Mouse (Mus musculus) spleen, postnatal 4 days (tissue): ENCODE results near the gene Stk24.

ENCODE experiments used
- DNase-seq, 2 experiments: peaks; one replicate each; pipeline ENCODE4 v3.0.0; 2022; ENCODE audit warnings: low spot score in 2 of 2

Stk24 gene

GRCm38 (mm10) chr14:121314934-121315333 lies 64.9 kb downstream of the Stk24 start:
- no peak for DNase-seq

- DNase-seq: no peak
Measured at GRCm38 (mm10) chr14:121313283-121313682, 66.5 kb downstream of the Stk24 start.

GRCm38 (mm10) chr14:121311083-121311482 lies 68.7 kb downstream of the Stk24 start:
- DNase-seq: no peak

GRCm38 (mm10) chr14:121310325-121311080 lies 69.3 kb downstream of the Stk24 start:
- DNase-seq: no peak

- DNase-seq: no peak
Measured at GRCm38 (mm10) chr14:121309909-121310308, 69.9 kb downstream of the Stk24 start.

GRCm38 (mm10) chr14:121305316-121306064 lies 74.3 kb downstream of the Stk24 start:
- DNase-seq: no peak

GRCm38 (mm10) chr14:121304523-121304922 lies 75.3 kb downstream of the Stk24 start:
- DNase-seq: no peak

GRCm38 (mm10) chr14:121299093-121299492 lies 80.7 kb downstream of the Stk24 start:
- no peak for DNase-seq

- no peak for DNase-seq
Measured at GRCm38 (mm10) chr14:121298537-121298936, 81.3 kb downstream of the Stk24 start.

GRCm38 (mm10) chr14:121297103-121297502 lies 82.7 kb downstream of the Stk24 start:
- DNase-seq: no peak

GRCm38 (mm10) chr14:121294484-121294883 lies 85.3 kb downstream of the Stk24 start:
- DNase-seq: no peak

GRCm38 (mm10) chr14:121292391-121292790 lies 87.4 kb downstream of the Stk24 start:
- DNase-seq: no peak

- DNase-seq: no peak
Measured at GRCm38 (mm10) chr14:121291881-121292280, 87.9 kb downstream of the Stk24 start.

- no peak for DNase-seq
Measured at GRCm38 (mm10) chr14:121285379-121286120, 94.3 kb downstream of the Stk24 start.

- no peak for DNase-seq
Measured at GRCm38 (mm10) chr14:121281336-121281710, 98.5 kb downstream of the Stk24 start.

- no peak for DNase-seq
Measured at GRCm38 (mm10) chr14:121280601-121281335, 99.0 kb downstream of the Stk24 start.

- DNase-seq: peak; percentile 76 to 93
Measured at GRCm38 (mm10) chr14:121279106-121279505, 100.7 kb downstream of the Stk24 start.

GRCm38 (mm10) chr14:121276016-121276415 lies 103.8 kb downstream of the Stk24 start:
- DNase-seq: no peak

- no peak for DNase-seq
Measured at GRCm38 (mm10) chr14:121274985-121275384, 104.8 kb downstream of the Stk24 start.

- no peak for DNase-seq
Measured at GRCm38 (mm10) chr14:121270490-121270889, 109.3 kb downstream of the Stk24 start.

GRCm38 (mm10) chr14:121267801-121268200 lies 112.0 kb downstream of the Stk24 start:
- no peak for DNase-seq

GRCm38 (mm10) chr14:121264453-121264852 lies 115.4 kb downstream of the Stk24 start:
- no peak for DNase-seq
